Mouse (Mus musculus): ENCODE data around the gene Zmynd11. TPM values are rescaled to one million over a fixed set of nuclear protein-coding genes. Genes with fewer than 3 reads are reported as not detected.

The Zmynd11 gene
- polyA plus RNA-seq, 1 experiment, result 12.8 TPM

DNA sequence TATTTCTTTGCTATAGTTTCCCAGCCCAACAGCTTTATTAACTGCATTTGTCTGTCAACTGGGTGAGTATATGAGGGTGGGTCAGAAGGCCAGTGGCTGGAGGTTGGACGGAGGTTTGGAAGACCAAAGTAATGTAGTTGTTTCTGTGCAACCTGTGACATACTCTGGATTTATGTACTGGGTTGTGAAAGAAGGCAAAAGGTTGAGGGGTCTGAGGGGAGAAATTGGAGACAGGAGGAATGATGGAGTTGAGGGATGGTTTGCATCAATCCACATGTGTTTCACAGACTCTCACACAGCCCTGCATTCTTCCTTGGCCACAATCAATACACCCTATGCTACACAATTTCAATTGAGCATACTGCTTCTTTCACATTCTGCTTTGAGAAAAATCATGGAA is 1.4 kb upstream of the Zmynd11 start:
- H3K27me3 ChIP-seq (ENCODE audit: control insufficient read depth, insufficient read depth, low read length), result no peaks in the 10 kb centered on the region; the same call in 1 of the 2 replicates
- no peak overlapping the region for H3K27ac ChIP-seq (ENCODE audit: insufficient read depth, low read depth, low read length)
- H3K36me3 ChIP-seq (ENCODE audit: control insufficient read depth, insufficient read depth, low read length), result no peaks in the 10 kb centered on the region
- 92% methylated on average over 1 of the region's 1 CpGs for WGBS
- H3K4me1 ChIP-seq (ENCODE audit: control insufficient read depth, insufficient read depth, insufficient read length, low read length), result peaks cover 5% of the 10 kb centered on the region; the same call in 1 of the 2 replicates
- TF ChIP-seq POLR2A (IDR thresholded peaks at IDR 0.05; ENCODE audit: low read depth, low read length) (no peak), CTCF (IDR thresholded peaks at IDR 0.05; ENCODE audit: extremely low read depth, insufficient read length, insufficient replicate concordance, low read depth, low read length) (no peak)
- H3K4me3 ChIP-seq (ENCODE audit: low read depth, low read length), result no peak overlapping the region

DNA sequence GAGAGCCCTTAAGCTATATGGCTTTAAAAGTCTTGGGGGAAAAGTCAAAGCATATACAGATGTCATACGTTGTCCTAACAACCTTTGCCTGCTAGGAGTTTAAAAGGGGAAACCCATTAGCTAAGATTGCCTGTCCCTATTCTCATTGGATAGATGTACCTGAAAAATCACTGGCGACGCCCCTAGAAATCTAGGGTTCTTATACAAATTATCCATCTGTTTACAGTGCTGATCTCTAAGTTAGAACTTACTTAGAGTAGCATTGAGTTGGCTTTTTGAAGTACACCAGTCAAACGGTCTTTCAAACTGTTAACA is 364 bp upstream of the Zmynd11 start:
- 12% methylated on average over 4 of the region's 4 CpGs for WGBS
- Histone ChIP-seq H3K4me3 (ENCODE audit: low read depth, low read length) (no peak overlapping the region), H3K27ac (ENCODE audit: insufficient read depth, low read depth, low read length) (no peak overlapping the region)

DNA sequence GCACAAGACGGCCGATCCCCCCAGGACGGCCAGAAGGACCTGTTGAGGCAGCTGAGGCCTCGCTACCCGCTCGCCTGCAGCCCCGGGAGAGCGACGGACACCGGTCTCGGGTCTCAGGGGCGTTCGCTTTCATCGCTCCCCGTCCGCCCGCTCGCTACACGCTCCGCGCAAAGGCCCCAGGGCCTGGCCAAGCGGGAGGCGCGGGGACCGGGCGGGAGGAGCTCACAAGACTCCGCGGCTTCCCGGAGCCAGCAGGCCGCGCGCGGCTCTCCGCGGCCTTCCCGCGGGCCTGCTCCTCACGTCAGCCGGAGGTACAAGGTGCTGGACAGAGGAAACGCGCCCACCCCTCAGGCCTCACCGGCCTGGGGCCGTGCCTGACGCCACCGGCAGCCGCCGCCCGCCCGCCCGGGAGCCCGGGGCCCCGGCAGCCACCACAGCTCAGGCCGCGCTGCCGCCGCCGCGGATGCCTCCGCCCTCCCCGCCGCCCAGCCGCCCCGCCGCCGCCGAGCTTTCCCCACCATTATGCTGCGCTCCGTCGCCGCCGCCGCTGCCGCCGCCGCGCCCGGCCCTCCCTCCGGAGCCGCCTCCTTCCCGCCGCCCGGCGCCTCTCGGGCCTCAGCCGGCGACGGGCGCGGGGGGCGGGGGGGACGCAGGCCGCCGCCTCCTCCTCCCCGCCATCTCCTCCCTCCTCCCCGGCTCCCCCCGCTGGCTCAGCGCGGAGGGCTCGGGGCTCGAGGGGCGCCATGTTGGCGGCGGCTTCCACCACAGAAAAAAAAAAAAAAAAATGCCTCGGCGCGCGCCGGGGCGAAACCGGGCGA is 1.1 kb downstream of the Zmynd11 start:
- 0 out of 2 replicates have a peak, but pooled peaks have one; percentile 43 for TF ChIP-seq POLR2A (IDR thresholded peaks at IDR 0.05; ENCODE audit: low read depth, low read length)
- TF ChIP-seq CTCF (IDR thresholded peaks at IDR 0.05; ENCODE audit: extremely low read depth, insufficient read length, insufficient replicate concordance, low read depth, low read length), result no peak

More for the DNA sequence above, 364 bp upstream of the Zmynd11 start:
- Histone ChIP-seq H3K4me1 (ENCODE audit: control insufficient read depth, insufficient read depth, insufficient read length, low read length) (peaks cover 5% of the 10 kb centered on the region; the same call in 1 of the 2 replicates), H3K36me3 (ENCODE audit: control insufficient read depth, insufficient read depth, low read length) (no peaks in the 10 kb centered on the region), H3K27me3 (ENCODE audit: control insufficient read depth, insufficient read depth, low read length) (no peaks in the 10 kb centered on the region; the same call in 1 of the 2 replicates)
- no peak for TF ChIP-seq CTCF (IDR thresholded peaks at IDR 0.05; ENCODE audit: extremely low read depth, insufficient read length, insufficient replicate concordance, low read depth, low read length)
- no peak for TF ChIP-seq POLR2A (IDR thresholded peaks at IDR 0.05; ENCODE audit: low read depth, low read length)

DNA sequence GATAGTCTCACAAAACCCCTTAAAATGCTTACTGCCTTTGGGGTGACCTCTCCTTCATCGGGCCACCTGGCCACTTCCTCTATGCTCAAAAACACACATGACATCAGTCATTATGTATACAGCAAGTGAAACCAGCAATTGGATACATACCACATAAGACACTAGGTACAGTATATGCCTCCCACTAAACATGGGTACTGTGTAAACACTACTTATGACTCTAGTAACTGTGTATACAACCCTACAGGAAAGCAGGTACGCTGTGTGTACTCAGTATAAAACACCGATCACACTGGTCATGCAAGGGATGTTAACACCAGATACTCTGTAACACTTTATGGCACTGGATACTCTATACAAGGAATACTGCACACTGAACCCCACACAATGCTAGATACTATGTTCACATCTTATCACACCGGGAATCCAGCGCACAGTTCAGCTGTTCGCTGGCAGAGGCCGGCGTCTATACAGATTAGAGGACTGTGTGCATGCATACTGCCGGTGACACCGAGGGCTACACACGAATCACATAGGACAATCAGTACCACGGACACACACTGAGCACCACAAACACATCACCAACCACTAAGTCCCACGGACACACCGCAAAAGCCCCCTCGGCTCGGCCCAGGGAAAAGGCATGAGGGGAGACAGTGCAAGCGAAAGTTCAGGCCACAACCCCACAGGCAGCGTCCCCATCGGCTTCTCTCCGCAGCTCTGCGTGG is 1.9 kb downstream of the Zmynd11 start:
- Histone ChIP-seq H3K27me3 (ENCODE audit: control insufficient read depth, insufficient read depth, low read length) (no peaks in the 10 kb centered on the region; the same call in 1 of the 2 replicates), H3K36me3 (ENCODE audit: control insufficient read depth, insufficient read depth, low read length) (no peaks in the 10 kb centered on the region), H3K4me3 (ENCODE audit: low read depth, low read length) (peak overlapping the region; percentile 97), H3K4me1 (ENCODE audit: control insufficient read depth, insufficient read depth, insufficient read length, low read length) (peaks cover 10% of the 10 kb centered on the region; the same call in 1 of the 2 replicates), H3K27ac (ENCODE audit: insufficient read depth, low read depth, low read length) (peak overlapping the region; percentile 87)
- no peak for TF ChIP-seq CTCF (IDR thresholded peaks at IDR 0.05; ENCODE audit: extremely low read depth, insufficient read length, insufficient replicate concordance, low read depth, low read length)
- TF ChIP-seq POLR2A (IDR thresholded peaks at IDR 0.05; ENCODE audit: low read depth, low read length), result no peak; the same call in 1 of the 2 replicates
- 1% methylated on average over 21 of the region's 21 CpGs for WGBS

More for the DNA sequence above, 1.1 kb downstream of the Zmynd11 start:
- no peaks in the 10 kb centered on the region; the same call in 1 of the 2 replicates for H3K27me3 ChIP-seq (ENCODE audit: control insufficient read depth, insufficient read depth, low read length)
- no peaks in the 10 kb centered on the region for H3K36me3 ChIP-seq (ENCODE audit: control insufficient read depth, insufficient read depth, low read length)
- peaks cover 10% of the 10 kb centered on the region; the same call in 1 of the 2 replicates for H3K4me1 ChIP-seq (ENCODE audit: control insufficient read depth, insufficient read depth, insufficient read length, low read length)
- peak overlapping the region; percentile 97 for H3K4me3 ChIP-seq (ENCODE audit: low read depth, low read length)
- WGBS, result 1% methylated on average over 85 of the region's 111 CpGs
- peak overlapping the region; percentile 88 for H3K27ac ChIP-seq (ENCODE audit: insufficient read depth, low read depth, low read length)

DNA sequence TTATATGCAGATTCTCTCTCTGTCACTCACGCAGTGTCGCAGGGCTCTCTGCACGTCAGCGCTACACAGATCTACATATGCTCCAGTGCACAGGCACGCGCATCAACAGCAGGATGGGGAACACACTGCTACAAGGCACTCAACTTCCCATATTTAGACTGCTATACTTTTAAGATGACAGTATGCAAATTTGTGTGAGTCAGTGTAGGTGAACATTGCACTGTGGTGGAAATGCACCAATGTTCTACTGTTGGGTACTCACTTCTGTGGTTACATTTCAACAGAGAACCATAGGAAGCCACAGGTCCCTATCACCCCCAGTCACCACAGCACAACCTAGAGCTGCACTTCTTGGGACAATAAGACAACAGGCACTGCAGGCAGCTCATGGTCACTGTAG is 5.1 kb downstream of the Zmynd11 start:
- Histone ChIP-seq H3K36me3 (ENCODE audit: control insufficient read depth, insufficient read depth, low read length) (no peaks in the 10 kb centered on the region), H3K27ac (ENCODE audit: insufficient read depth, low read depth, low read length) (no peak overlapping the region), H3K4me3 (ENCODE audit: low read depth, low read length) (no peak overlapping the region), H3K4me1 (ENCODE audit: control insufficient read depth, insufficient read depth, insufficient read length, low read length) (peaks cover 10% of the 10 kb centered on the region; the same call in 1 of the 2 replicates), H3K27me3 (ENCODE audit: control insufficient read depth, insufficient read depth, low read length) (no peaks in the 10 kb centered on the region)
- 90% methylated on average over 6 of the region's 6 CpGs for WGBS
- no peak for TF ChIP-seq POLR2A (IDR thresholded peaks at IDR 0.05; ENCODE audit: low read depth, low read length)
- TF ChIP-seq CTCF (IDR thresholded peaks at IDR 0.05; ENCODE audit: extremely low read depth, insufficient read length, insufficient replicate concordance, low read depth, low read length), result no peak

DNA sequence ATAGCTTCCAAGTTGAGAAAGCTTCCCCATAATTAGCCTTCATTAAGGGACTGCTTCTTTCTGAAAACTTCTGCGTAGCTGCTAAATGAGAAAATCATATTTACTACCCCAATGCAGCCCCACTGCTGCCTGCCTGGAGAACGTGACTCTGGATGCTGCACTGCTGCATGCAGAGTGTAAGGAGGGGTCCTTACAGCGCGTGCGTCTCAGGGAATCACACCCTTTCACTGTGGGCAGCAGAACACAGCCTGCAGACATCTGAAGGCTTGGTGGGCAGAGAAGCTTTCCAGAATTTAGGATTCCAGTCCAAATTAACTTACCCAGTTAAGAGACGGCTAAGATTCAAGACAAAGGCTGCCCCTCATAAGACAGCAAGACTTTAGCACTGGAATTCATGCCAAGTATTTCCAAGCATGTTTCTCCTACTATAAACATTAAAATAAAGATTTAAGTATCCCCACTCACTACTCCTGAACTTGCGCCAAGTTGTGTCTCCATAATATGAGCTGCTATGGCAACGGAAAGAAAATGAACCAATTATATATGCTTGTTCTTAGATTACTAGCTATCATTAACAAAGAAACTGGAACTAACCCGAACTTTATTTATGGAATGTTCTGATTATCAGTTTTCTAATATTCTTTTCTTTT is 7.2 kb downstream of the Zmynd11 start:
- Histone ChIP-seq H3K27ac (ENCODE audit: insufficient read depth, low read depth, low read length) (no peak overlapping the region), H3K27me3 (ENCODE audit: control insufficient read depth, insufficient read depth, low read length) (no peaks in the 10 kb centered on the region), H3K36me3 (ENCODE audit: control insufficient read depth, insufficient read depth, low read length) (no peaks in the 10 kb centered on the region), H3K4me1 (ENCODE audit: control insufficient read depth, insufficient read depth, insufficient read length, low read length) (peaks cover 16% of the 10 kb centered on the region), H3K4me3 (ENCODE audit: low read depth, low read length) (no peak overlapping the region)
- WGBS, result 74% methylated on average over 9 of the region's 9 CpGs
- TF ChIP-seq CTCF (IDR thresholded peaks at IDR 0.05; ENCODE audit: extremely low read depth, insufficient read length, insufficient replicate concordance, low read depth, low read length) (no peak), POLR2A (IDR thresholded peaks at IDR 0.05; ENCODE audit: low read depth, low read length) (no peak)
